Comparison of ENCODE assay signal across 8 mouse cellular contexts in genomic region chr4:54949561-54949940, GRCm38 (mm10). TPM values are rescaled to one million over a fixed set of nuclear protein-coding genes. Genes with fewer than 3 reads are reported as not detected.
A peak's percentile ranks its signal among the peaks of the same experiment; 100 is the strongest.
DNase-seq lines count a peak whose midpoint lies in the region; ATAC-seq and TF ChIP-seq lines count a peak whose summit lies in the region.

No protein-coding gene starts in this region.

- peaks cover 30% of the 10 kb centered on the region for H3K4me1 ChIP-seq in lung, embryonic 16.5 days (replicated peaks; ENCODE audit: control insufficient read depth, insufficient read depth, low read length)
- H3K4me1 ChIP-seq in lung, postnatal 0 days (ENCODE audit: insufficient read depth, low read depth, low read length), result peaks cover 11% of the 10 kb centered on the region; the same call in 1 of the 2 replicates

- peak; percentile 47 for DNase-seq in adrenal gland, postnatal 10 days
- DNase-seq in adrenal gland, adult 8-10 months, result no peak
- DNase-seq in lung, adult 18-20 months, result no peak
- DNase-seq in heart, postnatal 4 days, result peak; percentile 43
- no peak for DNase-seq in lung, postnatal 0 days (ENCODE audit: low spot score)
- DNase-seq in testis, postnatal 14 days (ENCODE audit: low spot score), result no peak
- DNase-seq in T-cell, adult 2 months (ENCODE audit: low spot score), result no peak

- no peak for ATAC-seq in lung, embryonic 16.5 days (ENCODE audit: low read depth)
- ATAC-seq in lung, postnatal 0 days, result no peak

- TF ChIP-seq EP300 in lung, postnatal 0 days (IDR thresholded peaks at IDR 0.05), result no peak

- H3K27me3 ChIP-seq in lung, embryonic 16.5 days (ENCODE audit: control insufficient read depth, insufficient read depth, low read depth, low read length), result no peaks in the 10 kb centered on the region
- no peaks in the 10 kb centered on the region for H3K27me3 ChIP-seq in lung, postnatal 0 days (replicated peaks; ENCODE audit: insufficient read depth, low read length)

- H3K27ac ChIP-seq in lung, embryonic 16.5 days (ENCODE audit: low read length), result peak overlapping the region; percentile 90
- H3K27ac ChIP-seq in lung, postnatal 0 days (ENCODE audit: low read length), result peak overlapping the region; percentile 89

- no peaks in the 10 kb centered on the region for H3K36me3 ChIP-seq in lung, embryonic 16.5 days (ENCODE audit: control insufficient read depth, insufficient read depth, low read length)
- H3K36me3 ChIP-seq in lung, postnatal 0 days (ENCODE audit: insufficient read depth, low read length), result no peaks in the 10 kb centered on the region

- no peak for TF ChIP-seq CTCF in lung, postnatal 0 days (IDR thresholded peaks at IDR 0.05)

- peak overlapping the region; percentile 80 for H3K4me3 ChIP-seq in lung, embryonic 16.5 days (ENCODE audit: low read length)
- peak overlapping the region; percentile 50 for H3K4me3 ChIP-seq in lung, postnatal 0 days (ENCODE audit: low read depth, low read length)

- peak overlapping the region; percentile 90 for H3K9ac ChIP-seq in lung, embryonic 16.5 days (ENCODE audit: low read length)
- H3K9ac ChIP-seq in lung, postnatal 0 days (replicated peaks; ENCODE audit: low read depth), result peak overlapping the region; percentile 53

- H3K9me3 ChIP-seq in lung, embryonic 16.5 days (ENCODE audit: control insufficient read depth, low read length), result no peaks in the 10 kb centered on the region
- H3K9me3 ChIP-seq in lung, postnatal 0 days (ENCODE audit: low read length), result no peaks in the 10 kb centered on the region

- H3K4me2 ChIP-seq in lung, embryonic 16.5 days (ENCODE audit: low read depth, low read length), result peak overlapping the region; percentile 95
- H3K4me2 ChIP-seq in lung, postnatal 0 days (replicated peaks; ENCODE audit: low read depth, low read length), result peak overlapping the region; percentile 96

- 8% methylated on average over 7 of the region's 7 CpGs for WGBS in lung, embryonic 16.5 days
- 7% methylated on average over 7 of the region's 7 CpGs for WGBS in lung, postnatal 0 days

RNA-seq across cellular contexts. Expression of gene Zfp462, which starts 4.7 kb away (rescaled TPM):
- 10 to 100 TPM; 36.5 to 49.0 TPM for total RNA-seq in adrenal gland, postnatal 10 days (2021)
- 10 to 100 TPM; 43.7 to 73.9 (median 58.2) TPM for total RNA-seq in adrenal gland, adult 8-10 months (2022)
- 2.6 and 2.7 TPM in 2 replicates for polyA plus RNA-seq in lung, embryonic 16.5 days (2015; fragmentation: Nextera tagmentation; extraction: Ambion mirVana)
- 10 to 100 TPM; 21.0 to 25.6 TPM for total RNA-seq in heart, postnatal 4 days (2021)
- polyA plus RNA-seq in lung, postnatal 0 days (2015; fragmentation: Nextera tagmentation; extraction: Ambion mirVana), result 1.5 and 1.8 TPM in 2 replicates

Comparison
In these comparisons a context has a peak if more than half of its experiments do, and no peak if none do; other contexts are left out.
1. DNase-seq: peak in adrenal gland, postnatal 10 days (single experiment) and heart, postnatal 4 days (single experiment); none in adrenal gland, adult 8-10 months (single experiment), lung, adult 18-20 months (0 of 2), lung, postnatal 0 days (single experiment), testis, postnatal 14 days (single experiment) and T-cell, adult 2 months (single experiment).